Mouse (Mus musculus) testis, postnatal 10 days (tissue): ENCODE measurements around the gene Dnajb4.
A peak's percentile ranks its signal among the peaks of the same experiment; 100 is the strongest.

ENCODE experiments used
- DNase-seq: peaks from one replicate; pipeline ENCODE4 v3.0.0; 2021; ENCODE audit warnings: low spot score

Gene Dnajb4

GRCm38 (mm10) chr3:152209967-152210634 is at the start of gene Dnajb4, which contains the start of gene Fubp1:
Gene Dnajb4, minus strand, starts transcription at chr3:152210302.
Gene Fubp1, plus strand, starts transcription at chr3:152210422.
- DNase-seq: peak; percentile 100

GRCm38 (mm10) chr3:152259409-152259808 is 49.3 kb upstream of the Dnajb4 start:
- DNase-seq: peak; percentile 84

GRCm38 (mm10) chr3:152257528-152257927 is 47.4 kb upstream of the Dnajb4 start:
- no peak for DNase-seq

GRCm38 (mm10) chr3:152250487-152250886 is 40.4 kb upstream of the Dnajb4 start:
- DNase-seq: no peak

- DNase-seq: no peak
Measured at GRCm38 (mm10) chr3:152247708-152248107, 37.6 kb upstream of the Dnajb4 start.

- no peak for DNase-seq
Measured at GRCm38 (mm10) chr3:152245273-152245910, 35.3 kb upstream of the Dnajb4 start.

GRCm38 (mm10) chr3:152243304-152243703 is 33.2 kb upstream of the Dnajb4 start:
- DNase-seq: no peak

GRCm38 (mm10) chr3:152241098-152241497 is 31.0 kb upstream of the Dnajb4 start:
- DNase-seq: no peak

- DNase-seq: no peak
Measured at GRCm38 (mm10) chr3:152239592-152239991, 29.5 kb upstream of the Dnajb4 start.

- no peak for DNase-seq
Measured at GRCm38 (mm10) chr3:152238836-152239235, 28.7 kb upstream of the Dnajb4 start.

- no peak for DNase-seq
Measured at GRCm38 (mm10) chr3:152235805-152236204, 25.7 kb upstream of the Dnajb4 start.

- DNase-seq: no peak
Measured at GRCm38 (mm10) chr3:152235238-152235637, 25.1 kb upstream of the Dnajb4 start.

GRCm38 (mm10) chr3:152231333-152232100 is 21.4 kb upstream of the Dnajb4 start:
- no peak for DNase-seq

GRCm38 (mm10) chr3:152229271-152229670 is 19.2 kb upstream of the Dnajb4 start:
- no peak for DNase-seq

- DNase-seq: no peak
Measured at GRCm38 (mm10) chr3:152228843-152229242, 18.7 kb upstream of the Dnajb4 start.

GRCm38 (mm10) chr3:152225906-152226305 is 15.8 kb upstream of the Dnajb4 start:
- DNase-seq: no peak

GRCm38 (mm10) chr3:152224918-152225317 is 14.8 kb upstream of the Dnajb4 start:
- DNase-seq: no peak

- DNase-seq: no peak
Measured at GRCm38 (mm10) chr3:152213416-152213815, 3.3 kb upstream of the Dnajb4 start.

GRCm38 (mm10) chr3:152211731-152212279 is 1.7 kb upstream of the Dnajb4 start:
- DNase-seq: no peak

GRCm38 (mm10) chr3:152210728-152211391 is 758 bp upstream of the Dnajb4 start:
- DNase-seq: peak; percentile 82

- no peak for DNase-seq
Measured at GRCm38 (mm10) chr3:152209177-152209966, 730 bp downstream of the Dnajb4 start.
